Comparison of ENCODE assay signal across 19 mouse cellular contexts in the genomic region with DNA sequence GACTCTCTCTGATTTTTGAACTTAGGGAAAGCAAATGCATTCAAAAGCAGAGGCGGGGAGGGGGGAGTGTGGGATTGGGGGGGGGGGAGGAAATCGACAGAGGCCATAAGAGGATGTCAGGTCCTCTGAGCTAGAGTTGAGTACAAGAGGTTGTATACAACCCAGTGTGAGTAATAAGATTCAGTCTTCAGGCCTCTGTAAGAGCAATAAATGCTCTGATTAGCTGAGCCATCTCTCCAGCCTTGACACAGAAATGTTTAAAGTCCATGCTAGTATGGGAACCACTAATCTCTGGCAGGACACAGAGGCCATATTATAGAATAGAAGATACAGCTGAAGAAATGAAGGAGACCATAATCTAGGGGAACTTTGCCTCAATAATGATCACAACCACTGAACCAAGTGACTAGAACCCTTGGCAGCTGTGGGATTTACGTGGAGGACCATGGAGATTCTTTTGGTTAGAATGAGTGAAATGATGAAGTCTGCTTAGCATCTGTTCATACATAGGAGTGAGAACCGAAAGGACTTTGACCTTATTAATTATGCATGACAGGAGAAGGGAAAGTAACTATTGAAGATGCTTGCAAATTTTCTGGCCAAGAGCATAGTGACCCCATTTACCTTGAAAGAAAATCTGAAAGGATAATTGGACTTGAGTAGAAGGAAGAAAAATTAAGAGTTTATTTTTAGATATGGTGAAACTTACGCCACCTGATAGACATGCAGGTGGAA.
"Had no signal": no experiment of that assay in that cellular context is flagged by ENCODE, and none has a peak within 500 bp of the region (broad histone marks: within the 10 kb centered on the region; RNA-seq: fewer than 3 reads in every experiment).

No protein-coding gene starts in this region.

- H3K27me3 ChIP-seq: liver, embryonic 13.5 days; midbrain, embryonic 13.5 days; neural tube, embryonic 13.5 days had no signal

- H3K36me3 ChIP-seq: liver, embryonic 13.5 days had no signal

- H3K4me3 ChIP-seq: left cerebral cortex, adult 2 months; liver, embryonic 13.5 days; midbrain, embryonic 13.5 days; myocyte; neural tube, embryonic 13.5 days had no signal

- H3K4me2 ChIP-seq: liver, embryonic 13.5 days; midbrain, embryonic 13.5 days; neural tube, embryonic 13.5 days had no signal

- H3K27ac ChIP-seq: left cerebral cortex, adult 2 months; midbrain, embryonic 13.5 days; neural tube, embryonic 13.5 days; stomach, postnatal 0 days had no signal

- H3K4me1 ChIP-seq: midbrain, embryonic 13.5 days had no signal

- H3K9me3 ChIP-seq: liver, embryonic 13.5 days; midbrain, embryonic 13.5 days; neural tube, embryonic 13.5 days had no signal

- DNase-seq: kidney, adult 18-20 months; kidney, adult 9 months; kidney, postnatal 14 days; kidney, postnatal 4 days; liver, embryonic 13.5 days; lung, adult 2 months; lung, postnatal 14 days; lung, postnatal 4 days; right cerebral cortex, adult 18-20 months; right cerebral cortex, postnatal 14 days; right cerebral cortex, postnatal 4 days; thymus, adult 2 months; thymus, postnatal 14 days had no signal

- ATAC-seq: midbrain, embryonic 13.5 days; midbrain, embryonic 16.5 days had no signal

- H3K9ac ChIP-seq: liver, embryonic 13.5 days; midbrain, embryonic 13.5 days; neural tube, embryonic 13.5 days had no signal
